Mouse (Mus musculus): ENCODE results near the gene Ttpal.

Gene Ttpal

DNA sequence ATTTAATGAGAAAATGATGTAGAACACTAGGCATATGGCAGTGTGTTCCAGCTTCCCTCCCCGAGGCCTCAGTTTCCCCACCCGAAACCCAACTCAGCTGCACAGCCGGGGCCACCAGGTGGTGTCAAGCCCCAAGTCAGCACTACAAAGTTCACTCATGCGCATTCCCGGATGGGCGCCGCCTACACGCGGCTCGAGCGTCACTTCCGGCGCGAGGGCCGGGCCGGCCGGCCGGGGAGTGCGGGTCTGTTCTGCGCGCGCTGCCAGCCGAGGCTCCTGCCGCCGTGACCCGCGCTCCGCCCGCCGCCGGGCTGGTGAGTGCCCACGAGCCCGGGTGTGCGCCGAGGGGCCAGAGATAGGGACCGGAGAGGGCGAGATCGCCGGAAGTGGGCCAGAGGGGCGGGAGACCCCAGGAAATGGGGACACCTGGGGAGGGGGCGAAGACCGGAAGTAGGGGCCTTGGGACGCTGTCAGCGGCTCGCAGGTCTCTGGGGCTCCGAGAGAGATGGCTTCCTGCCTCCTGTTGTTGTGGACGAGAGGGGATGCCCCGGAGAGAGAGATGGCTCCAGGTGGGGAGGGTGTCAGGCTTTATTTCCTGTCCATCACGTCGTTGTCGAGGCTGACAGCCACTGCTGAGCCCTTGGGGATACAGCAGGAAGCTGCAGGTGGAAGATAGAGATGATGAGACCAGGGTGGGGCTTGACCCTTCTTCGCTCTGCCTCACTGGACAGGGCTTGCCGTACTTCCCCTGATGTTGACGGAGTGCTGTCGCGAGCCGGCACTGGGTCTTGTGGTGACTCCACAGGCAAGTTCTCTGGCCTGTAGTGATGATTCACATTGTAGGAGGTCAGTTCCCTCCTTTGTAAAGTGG, at the start of gene Ttpal:
Gene Ttpal (plus strand): TSS at position 214 of the 871 bp plus-strand sequence.
- peak; percentile 99 for DNase-seq

DNA sequence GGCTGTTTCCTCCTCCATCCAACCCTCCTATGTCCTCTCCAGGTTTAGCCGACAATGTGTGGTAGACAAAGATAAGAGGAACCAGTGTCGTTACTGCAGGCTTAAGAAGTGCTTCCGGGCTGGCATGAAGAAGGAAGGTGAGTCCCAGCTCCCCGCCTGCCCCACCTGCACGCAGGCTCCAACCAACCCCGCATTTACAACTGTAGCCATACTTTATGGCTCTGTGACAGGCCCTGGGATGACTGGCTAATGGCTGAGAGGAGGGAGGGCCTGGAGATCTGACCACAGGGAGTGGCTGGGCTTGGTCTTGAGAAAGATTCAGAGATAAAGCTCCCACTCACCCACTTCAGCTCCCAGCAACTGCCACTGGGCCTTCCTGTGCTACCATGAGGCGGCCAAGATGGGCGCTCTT, 49.6 kb upstream of the Ttpal start:
- no peak for DNase-seq

DNA sequence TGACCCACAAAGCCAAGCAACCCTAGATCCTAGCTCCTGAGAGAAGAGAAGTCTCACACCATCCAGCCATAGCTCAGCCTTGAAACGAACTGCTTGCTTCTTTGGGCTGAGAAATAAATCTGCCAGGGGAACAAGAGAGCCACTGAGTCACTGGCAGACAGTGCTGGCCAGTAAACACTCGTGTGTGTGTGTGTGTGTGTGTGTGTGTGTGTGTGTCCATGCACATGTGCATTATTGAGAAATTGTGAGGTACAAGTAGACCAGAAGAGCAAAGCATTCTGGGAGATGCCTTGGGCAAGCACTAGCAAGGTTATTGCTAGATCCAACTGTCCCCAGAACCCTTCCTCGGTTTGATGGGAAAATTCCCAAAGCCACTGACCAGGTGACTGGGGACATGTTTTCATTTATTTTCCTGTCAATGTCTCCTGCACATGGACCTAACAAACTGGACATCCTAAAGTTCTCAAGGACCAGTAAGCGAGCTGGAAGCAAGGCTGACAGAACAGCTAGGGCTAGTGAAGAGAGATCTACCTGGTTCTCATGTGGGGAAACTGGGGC, 47.6 kb upstream of the Ttpal start:
- DNase-seq, result no peak

DNA sequence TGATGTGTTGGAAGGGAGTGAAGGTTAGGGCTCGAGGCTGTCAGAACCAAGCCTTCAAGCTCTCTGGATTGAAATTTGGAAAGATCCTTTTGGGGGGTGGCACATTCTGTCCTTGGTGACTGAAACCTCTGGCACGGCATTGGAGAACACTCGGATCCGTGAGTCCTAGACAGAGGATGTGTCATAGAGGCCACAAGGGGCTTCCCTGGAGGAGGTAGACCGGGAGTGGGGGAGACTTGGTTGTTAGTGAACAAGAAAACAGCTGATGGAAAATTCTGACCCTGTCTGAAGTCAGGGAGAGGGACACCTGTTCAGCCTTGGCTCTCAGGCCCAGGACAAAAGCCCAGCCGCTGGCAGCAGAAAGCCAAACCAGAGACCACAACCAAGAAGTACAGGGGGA, 47.1 kb upstream of the Ttpal start:
- DNase-seq, result no peak

DNA sequence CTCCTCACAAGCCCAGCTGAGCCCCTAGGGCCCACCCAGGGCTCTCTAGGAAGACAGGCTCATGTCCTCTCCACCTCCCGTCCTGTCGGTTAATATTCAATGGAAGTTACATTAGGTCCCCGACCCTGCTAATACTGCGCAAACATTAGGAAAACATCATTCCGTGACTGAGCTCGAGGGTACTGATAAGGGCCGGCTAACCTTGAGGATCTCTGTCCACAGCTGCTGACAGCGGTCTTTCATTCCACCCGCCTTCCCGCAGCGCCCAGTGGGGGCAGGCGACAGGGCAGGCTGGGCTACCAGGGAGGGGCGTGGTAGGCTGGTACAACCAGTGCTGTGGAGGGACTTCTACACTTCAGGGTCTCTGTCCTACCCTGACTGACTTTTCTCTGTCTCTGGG, 46.7 kb upstream of the Ttpal start:
- no peak for DNase-seq

DNA sequence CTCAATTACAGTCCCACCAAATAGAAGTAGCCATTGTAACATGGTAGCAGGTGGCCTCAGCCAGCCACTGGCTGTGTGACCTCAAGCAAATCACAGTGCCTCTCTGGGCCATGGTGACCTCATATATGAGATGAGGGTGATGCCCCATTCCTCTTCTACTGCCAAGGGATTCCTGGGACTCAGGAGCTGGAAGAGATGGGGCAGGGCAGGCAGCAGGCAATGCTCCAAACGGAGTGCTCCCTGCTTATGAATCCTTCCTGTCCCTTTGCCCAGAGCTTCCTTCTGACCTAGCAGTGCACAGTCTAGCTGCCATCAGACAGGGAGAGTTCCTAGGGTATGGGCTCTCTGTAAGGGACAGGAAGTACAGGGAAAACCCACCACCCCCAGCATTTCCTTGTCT, 43.6 kb upstream of the Ttpal start:
- DNase-seq, result no peak

DNA sequence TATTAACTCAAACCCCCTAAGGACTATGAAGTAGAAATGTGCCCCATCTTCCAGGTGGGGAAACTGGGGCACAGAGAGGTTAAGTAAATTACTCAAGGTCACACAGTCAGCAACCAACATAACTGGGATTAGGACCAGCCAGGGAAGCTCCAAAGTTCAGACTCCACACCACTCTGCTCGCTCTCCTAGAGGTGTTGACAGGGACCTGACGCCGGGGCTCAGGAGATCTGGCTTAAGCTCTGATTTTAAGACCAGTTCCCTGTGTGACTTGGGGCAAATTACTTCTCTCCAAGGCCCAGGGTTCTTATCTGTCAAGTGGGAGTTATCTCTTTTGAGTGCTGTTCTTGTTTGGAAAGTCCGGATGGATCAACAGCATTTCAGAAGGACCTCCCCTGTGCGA, 42.9 kb upstream of the Ttpal start:
- DNase-seq, result no peak

DNA sequence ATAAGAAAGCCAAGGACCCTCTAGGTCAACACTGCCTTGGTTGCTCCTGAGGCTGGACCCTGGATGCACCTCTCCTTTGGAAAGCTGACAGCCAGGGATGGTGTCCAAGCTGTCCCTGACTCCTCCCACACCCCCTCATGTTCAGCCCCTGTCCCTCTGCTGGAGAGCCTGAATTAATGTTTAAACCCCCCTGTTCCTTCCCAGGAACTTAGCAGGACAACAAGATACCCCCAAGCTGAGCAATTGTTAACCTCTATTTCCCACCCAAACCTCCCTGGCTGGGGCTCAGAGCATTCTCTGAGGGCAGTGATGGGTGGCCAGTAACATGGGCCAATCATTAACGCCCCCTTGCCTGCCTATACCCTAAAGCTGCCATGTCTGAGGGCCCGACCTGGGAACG, 41.9 kb upstream of the Ttpal start:
- no peak for DNase-seq

DNA sequence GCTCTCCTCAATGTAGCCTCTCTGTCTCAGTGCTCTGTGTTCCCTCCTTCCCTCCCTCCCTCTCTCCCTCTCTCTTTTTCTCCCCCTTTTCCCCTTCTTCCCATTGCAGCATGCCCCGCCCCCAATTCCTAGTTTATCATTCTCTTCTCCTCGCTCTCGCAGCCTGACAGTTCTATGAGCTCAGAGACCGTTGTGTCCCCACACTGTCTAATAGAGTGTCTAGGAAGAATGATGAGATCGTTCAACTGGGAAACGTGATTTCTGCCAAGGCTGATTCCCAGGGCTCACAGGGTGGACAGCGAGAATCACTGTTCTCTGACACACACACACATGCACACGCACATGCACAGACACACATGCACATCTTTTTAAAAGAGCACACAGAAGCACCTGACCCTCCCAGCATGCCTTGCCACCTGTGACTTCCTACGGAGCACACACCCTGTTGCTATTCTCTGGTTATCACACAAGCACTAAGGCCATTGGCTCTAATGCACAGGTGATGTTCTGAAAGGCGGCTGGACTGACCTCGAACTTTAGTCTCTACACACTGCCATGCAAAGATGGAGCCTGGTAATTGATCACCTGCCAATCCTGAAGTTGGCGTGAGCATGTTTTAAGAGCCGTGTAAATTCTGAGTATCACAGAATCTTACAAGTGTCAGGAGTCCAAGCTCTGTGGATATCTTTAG, 40.7 kb upstream of the Ttpal start:
- no peak for DNase-seq

DNA sequence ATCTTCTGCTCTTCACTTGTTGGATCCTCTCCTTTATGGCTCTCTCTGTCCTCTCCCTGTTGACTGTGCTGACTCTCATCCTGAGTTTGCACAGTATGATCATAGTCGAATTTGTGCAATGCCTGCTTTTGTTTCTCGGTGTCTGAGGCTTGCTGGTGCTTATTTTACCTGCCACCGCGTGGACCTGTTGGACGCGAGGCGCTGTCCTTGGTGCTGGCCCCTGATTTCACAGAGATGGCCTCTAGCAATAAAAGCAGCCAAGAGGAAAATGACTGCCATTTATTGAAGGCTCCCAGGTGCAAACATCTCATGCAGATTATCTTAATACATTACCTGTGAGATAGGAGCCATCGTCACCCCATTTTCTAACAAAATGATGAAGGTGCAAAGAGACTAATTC, 37.5 kb upstream of the Ttpal start:
- no peak for DNase-seq

DNA sequence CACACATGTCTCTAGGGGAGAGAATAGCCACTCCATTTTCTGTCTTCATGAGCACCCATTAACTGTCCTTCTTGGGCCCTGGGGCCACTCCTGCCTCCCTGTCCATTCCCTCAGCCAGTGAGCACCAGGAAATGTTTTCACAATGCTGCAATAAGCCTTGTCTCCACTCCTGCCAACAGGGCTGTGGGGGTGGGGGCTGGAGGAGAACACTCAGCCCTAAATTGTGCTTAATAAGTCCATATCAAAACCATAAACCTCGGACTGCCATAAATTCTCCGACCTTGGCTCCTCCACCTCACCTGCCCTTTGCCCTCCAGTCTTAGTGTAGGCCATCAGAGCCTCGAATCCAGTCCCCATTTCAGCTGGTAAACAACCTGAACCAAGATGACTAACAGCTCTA, 27.8 kb upstream of the Ttpal start:
- DNase-seq, result no peak

DNA sequence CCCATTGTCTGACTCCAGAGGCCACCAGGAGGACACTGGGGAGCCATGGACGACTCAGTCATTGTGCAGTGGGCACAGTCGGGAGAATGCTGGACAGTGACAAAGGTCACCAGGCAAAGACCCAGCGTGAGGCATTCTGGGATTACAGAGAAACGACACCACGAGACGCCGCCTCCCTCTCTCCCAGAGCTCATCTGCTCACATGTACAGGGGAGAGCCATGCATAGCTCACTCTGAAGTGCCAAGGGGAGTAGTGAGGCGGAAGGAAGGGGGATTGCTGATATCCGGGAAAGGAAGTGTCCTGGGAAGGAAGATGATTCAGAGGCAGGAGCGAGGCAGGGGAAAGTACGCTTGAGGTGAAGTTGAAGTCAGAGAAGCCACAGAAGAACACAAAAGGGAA, 26.9 kb upstream of the Ttpal start:
- peak; percentile 95 for DNase-seq

DNA sequence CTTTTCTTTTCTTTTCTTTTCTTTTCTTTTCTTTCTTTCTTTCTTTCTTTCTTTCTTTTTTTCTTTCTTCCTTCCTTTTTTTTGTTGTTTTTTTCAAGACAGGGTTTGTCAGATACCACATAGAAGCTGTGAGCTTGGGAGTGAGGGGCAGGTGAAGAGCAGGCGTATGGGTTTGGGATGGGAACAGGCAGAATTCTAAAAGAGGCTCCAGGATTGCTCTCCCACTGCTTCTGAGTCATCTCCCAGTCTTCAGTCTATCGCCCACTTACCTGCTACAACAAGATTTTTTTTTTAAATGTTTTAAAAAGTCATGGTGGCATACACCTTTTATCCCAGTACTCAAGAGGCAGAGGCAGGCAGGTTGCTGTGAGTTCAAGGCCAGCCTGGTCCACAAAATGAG, 24.1 kb upstream of the Ttpal start:
- no peak for DNase-seq

DNA sequence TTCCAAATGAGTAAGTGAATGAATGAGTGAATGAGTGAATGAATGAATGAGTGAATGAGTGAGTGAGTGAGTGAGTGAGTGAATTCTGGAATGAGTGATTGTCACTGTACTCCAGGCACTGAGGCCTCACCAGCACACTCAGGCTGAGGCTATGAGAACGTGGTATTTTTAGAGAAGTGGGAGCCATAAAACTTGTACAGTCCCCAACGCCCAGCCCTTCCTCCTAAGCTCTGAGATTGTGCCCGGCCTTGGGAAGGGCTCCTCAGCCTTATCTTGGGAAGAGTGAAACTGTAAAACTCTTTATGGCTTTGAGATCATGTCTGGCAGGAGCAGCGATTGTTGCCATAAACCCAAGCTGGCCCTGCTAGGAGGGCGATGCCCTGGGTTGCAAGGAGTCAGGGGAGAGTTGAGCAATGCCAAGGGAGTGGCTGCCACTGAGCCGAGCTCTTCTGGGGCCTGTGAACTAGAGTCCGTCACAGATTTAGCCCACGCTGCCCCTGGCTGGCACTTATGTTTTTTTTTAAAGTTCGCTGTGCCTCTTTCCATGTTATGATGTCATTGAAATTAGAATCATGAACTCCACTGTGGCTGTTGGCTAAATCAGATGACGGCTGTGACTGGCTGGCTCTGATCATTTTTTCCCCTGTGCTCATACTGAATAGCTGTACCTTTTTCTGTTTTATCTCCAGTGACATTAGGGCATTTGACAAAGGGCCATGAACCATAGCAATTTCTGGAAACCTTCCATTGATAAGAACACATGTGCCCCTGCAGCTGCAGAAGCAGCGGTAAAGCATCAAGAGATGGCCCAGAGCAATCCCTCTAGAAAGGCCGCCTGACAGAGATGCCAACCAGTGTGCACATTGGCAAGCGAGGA, 21.8 kb upstream of the Ttpal start:
- DNase-seq, result peak; percentile 95

DNA sequence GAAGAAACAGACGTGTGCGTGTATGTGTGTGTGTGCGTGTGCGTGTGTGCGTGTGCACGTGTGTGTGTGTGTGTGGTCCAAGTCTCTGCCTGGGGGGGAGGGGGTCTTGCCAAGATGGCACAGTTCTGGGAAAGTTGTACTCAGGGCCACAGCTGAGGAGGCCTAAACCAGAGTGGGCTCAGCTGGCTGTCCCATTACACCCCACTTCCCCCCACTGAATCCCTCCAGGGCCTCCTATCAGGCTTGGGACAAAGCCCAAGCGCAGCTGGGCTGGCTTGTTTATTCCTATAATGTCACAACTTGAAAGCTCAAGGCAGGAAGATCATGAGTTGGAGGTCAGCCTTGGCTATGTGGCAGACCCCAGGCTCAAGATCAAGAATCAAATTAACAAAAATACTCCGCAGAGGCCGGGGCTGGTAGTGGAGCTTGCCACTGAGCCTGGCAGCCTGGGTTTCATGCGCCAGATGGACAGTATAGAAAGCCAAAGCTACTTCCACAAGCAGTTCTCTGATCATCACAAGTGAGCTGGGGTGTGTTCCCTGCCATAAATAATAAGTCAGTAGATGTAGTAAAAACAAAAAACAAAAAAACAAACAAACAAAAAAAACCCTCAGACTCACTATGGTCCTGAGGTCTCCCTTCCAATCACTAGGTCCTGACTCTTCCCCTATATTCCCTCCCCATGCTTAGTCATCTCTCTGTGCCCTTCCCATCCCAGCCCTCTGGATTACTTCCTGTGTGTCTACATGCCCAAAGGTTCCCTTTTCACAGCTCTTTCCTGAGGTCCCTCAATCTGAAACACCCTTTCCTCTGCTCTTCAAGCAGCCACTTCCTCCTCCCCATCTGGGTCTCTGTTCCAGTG, 18.7 kb upstream of the Ttpal start:
- peak; percentile 95 for DNase-seq

DNA sequence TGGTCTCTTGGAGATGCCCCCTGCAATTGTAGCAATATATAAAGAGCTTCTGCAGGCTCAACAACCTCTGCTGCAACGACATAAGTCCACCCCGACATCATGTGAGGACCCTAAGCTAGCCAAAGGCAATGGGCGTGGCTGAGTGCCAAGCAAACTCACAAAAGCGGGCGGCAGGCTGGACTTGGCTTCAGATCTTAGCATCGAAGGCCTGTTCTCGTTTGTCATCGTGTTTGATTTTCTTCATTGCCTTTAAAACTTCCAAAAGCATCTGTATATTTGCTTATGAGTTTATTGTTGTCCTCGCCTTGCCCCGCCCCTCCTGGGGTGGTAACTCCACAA, 18.1 kb upstream of the Ttpal start:
- peak; percentile 92 for DNase-seq

DNA sequence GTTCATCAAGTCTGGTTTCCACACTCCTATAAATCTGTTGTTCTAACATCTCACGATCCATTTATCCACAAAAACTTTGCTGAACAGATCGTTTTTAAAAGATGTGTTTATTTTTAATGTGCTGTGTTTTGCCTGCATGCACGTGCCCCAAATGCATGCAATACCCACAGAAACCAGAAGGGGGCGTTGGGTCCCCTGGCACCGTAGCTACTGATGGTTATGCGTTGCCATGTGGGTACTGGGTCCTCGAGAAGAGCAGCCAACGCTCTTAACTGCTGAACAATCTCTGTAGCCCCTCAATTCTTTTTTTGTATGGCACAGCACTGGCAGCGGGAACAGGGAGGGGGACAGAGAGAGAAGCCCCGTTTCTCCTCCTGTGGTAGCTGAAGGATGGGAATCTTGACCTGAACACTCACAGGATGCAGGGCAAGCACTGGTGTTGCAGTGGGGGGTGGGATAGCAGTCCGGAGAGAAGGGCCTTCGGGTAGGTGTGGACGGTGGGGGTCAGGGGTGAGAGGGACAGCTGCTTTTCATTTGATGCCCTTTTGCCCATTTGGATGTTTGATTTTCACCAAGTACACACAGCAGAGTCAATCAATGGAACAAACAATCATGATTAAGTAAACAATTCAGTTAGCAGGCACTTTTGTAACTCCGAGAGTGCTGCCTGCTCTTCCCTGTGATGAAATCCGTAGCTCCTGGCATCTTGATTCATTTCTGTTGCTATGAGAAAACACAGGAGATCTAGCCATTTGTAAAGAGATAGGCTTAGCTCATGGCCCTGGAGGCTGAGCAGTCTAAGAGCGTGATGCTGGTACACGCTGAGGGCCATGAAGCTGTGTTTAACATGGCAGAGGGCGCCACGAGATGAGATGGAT, 15.5 kb upstream of the Ttpal start:
- no peak for DNase-seq

DNA sequence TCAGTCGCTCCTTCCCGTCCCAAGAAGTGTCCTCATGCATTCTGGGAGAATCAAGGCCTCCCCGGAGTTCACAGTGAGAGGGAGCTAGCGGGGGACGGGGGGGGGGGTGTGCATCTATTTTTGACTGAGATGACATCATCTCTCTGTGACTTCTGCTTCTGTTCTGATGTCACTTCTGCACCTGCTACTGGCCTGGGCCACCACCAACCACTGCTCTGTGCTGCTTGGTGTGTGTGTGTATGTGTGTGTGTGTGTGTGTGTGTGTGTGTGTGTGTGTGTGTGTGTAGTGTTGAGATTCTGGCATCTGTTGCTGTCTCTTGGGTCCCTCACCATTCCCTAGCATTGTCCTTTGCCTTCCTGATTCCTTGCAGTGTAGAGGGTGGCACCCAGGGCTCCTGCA, 14.6 kb upstream of the Ttpal start:
- peak; percentile 91 for DNase-seq

DNA sequence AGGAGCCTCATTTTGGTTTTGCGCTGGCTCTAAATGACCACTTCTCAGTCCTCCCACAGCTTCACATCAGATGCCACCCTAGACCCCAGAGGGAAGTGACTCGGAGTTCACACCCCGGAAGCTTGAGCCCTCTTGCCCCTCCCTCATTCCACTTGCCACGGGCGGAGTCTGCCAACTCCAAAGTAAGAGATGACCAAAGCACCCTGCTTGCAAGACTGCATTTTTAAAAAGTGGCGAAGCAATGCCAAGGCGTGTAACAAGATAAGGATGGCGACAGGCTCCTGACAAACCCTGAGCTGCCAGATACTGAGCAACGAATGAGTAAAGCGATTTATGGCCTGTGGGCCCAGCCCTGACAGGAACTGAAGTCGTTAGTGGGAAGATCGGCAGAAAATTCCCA, 11.9 kb upstream of the Ttpal start:
- DNase-seq, result peak; percentile 93

DNA sequence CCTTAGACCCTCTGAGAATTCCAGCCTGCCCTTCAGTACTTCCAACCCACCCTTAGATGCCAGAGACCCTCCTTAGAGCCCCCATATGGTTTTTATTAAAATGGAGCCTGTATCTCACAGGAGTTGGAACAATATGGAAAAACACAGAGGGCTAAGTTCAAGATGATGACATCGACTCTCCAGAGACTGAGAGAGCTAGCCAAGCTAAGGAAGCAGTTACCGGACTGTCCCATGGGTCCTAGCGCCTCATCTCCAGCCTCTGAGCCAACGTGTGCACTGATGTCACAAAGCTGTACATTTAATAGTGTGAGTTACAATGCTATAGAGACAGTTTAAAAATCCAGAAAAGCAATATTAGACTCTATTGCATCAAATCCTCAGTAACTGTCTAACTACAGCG, 11.1 kb upstream of the Ttpal start:
- DNase-seq, result no peak

DNA sequence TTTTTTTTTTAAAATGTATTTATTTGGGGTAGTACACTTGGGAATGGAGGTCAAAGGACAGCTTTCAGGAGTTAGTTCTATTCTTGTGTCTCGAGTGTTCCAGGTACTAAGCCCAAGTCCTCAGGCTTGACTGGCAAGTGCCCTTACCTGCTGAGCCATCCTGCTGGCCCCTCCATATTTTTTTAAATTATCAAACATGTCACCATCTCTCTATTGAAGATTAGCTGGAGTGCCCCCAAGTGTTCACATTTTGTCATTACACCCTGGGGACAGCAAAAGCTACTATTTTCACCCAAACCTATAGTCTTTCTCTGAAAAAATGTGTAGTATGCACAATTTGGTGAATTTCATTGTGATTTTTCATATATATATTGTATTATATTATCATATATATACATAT, 10.0 kb upstream of the Ttpal start:
- DNase-seq, result no peak
